Comparison of ENCODE assay signal across 8 mouse cellular contexts in genomic region chr14:121435794-121436193, GRCm38 (mm10). TPM values are rescaled to one million over a fixed set of nuclear protein-coding genes. Genes with fewer than 3 reads are reported as not detected.
DNase-seq lines count a peak whose midpoint lies in the region; ATAC-seq lines count a peak whose summit lies in the region.

No protein-coding gene starts in this region.

- H3K4me3 ChIP-seq in liver, embryonic 11.5 days (ENCODE audit: low read depth, low read length), result no peak overlapping the region
- no peak overlapping the region for H3K4me3 ChIP-seq in heart, embryonic 14.5 days (ENCODE audit: control insufficient read depth in 1 of 2, insufficient read depth in 1 of 2, low read depth in 1 of 2, low read length in 2 of 2)
- H3K4me3 ChIP-seq in forebrain, embryonic 16.5 days (replicated peaks; ENCODE audit: low read length), result no peak overlapping the region

- no peaks in the 10 kb centered on the region for H3K27me3 ChIP-seq in liver, embryonic 11.5 days (replicated peaks; ENCODE audit: control insufficient read depth, insufficient read depth, low read length)
- H3K27me3 ChIP-seq in heart, embryonic 14.5 days (ENCODE audit: control insufficient read depth, insufficient read depth, low read length), result no peaks in the 10 kb centered on the region
- H3K27me3 ChIP-seq in forebrain, embryonic 16.5 days (replicated peaks; ENCODE audit: control insufficient read depth, insufficient read depth, low read length), result no peaks in the 10 kb centered on the region

- H3K9ac ChIP-seq in liver, embryonic 11.5 days (ENCODE audit: low read depth, low read length), result no peak overlapping the region
- 0 out of 2 replicates have a peak overlapping the region, but pooled peaks have one; percentile 8 for H3K9ac ChIP-seq in heart, embryonic 14.5 days (ENCODE audit: low read length)
- H3K9ac ChIP-seq in forebrain, embryonic 16.5 days (replicated peaks; ENCODE audit: low read depth, low read length), result no peak overlapping the region

- ATAC-seq in liver, embryonic 11.5 days (replicated peaks; ENCODE audit: low FRiP score), result peak; percentile 56
- ATAC-seq in heart, embryonic 14.5 days (ENCODE audit: insufficient number of reproducible peaks, insufficient read depth, low FRiP score, low read depth), result peak; percentile 77
- ATAC-seq in megakaryocyte progenitor cell, adult 5-6 weeks (replicated peaks; ENCODE audit: poor library complexity), result peak; percentile 45
- ATAC-seq in forebrain, embryonic 16.5 days, result no peak

- no peaks in the 10 kb centered on the region for H3K9me3 ChIP-seq in liver, embryonic 11.5 days (ENCODE audit: control insufficient read depth, low read length)
- H3K9me3 ChIP-seq in heart, embryonic 14.5 days (ENCODE audit: control insufficient read depth, low read length), result no peaks in the 10 kb centered on the region
- no peaks in the 10 kb centered on the region for H3K9me3 ChIP-seq in forebrain, embryonic 16.5 days (ENCODE audit: control insufficient read depth, low read length)

- no peaks in the 10 kb centered on the region for H3K36me3 ChIP-seq in liver, embryonic 11.5 days (ENCODE audit: control insufficient read depth, insufficient read depth, low read length)
- H3K36me3 ChIP-seq in heart, embryonic 14.5 days (ENCODE audit: control insufficient read depth, insufficient read depth, low read length), result no peaks in the 10 kb centered on the region
- no peaks in the 10 kb centered on the region for H3K36me3 ChIP-seq in forebrain, embryonic 16.5 days (ENCODE audit: control insufficient read depth, insufficient read depth)

- H3K4me2 ChIP-seq in liver, embryonic 11.5 days, result no peak overlapping the region
- peak overlapping the region; percentile 29; the same call in 1 of the 2 replicates for H3K4me2 ChIP-seq in heart, embryonic 14.5 days (ENCODE audit: low read length)
- no peak overlapping the region for H3K4me2 ChIP-seq in forebrain, embryonic 16.5 days (ENCODE audit: low read length)

- DNase-seq in liver, embryonic 11.5 days (ENCODE audit: low spot score), result no peak
- no peak for DNase-seq in liver
- DNase-seq in adipocyte (ENCODE audit: low spot score), result peak; percentile 45
- no peak for DNase-seq in B cell, adult 2 months
- no peak for DNase-seq in spleen, postnatal 10 days (ENCODE audit: low spot score in 2 of 2)

- 31% methylated on average over 6 of the region's 6 CpGs for WGBS in liver, embryonic 11.5 days
- WGBS in heart, embryonic 14.5 days, result 3% methylated on average over 6 of the region's 6 CpGs
- WGBS in forebrain, embryonic 16.5 days, result 60% methylated on average over 6 of the region's 6 CpGs

- H3K27ac ChIP-seq in liver, embryonic 11.5 days (ENCODE audit: low read depth, low read length), result no peak overlapping the region
- H3K27ac ChIP-seq in heart, embryonic 14.5 days (replicated peaks in 1 of 2; ENCODE audit: control insufficient read depth in 1 of 2, insufficient read depth in 1 of 2, low read depth in 2 of 2, low read length in 2 of 2), result peak overlapping the region; percentile 92 to 96
- H3K27ac ChIP-seq in forebrain, embryonic 16.5 days (ENCODE audit: low read length), result no peak overlapping the region

- peaks cover 4% of the 10 kb centered on the region; the same call in 1 of the 2 replicates for H3K4me1 ChIP-seq in liver, embryonic 11.5 days (replicated peaks; ENCODE audit: control insufficient read depth, insufficient read depth, low read length)
- peaks cover 20 to 21% of the 10 kb centered on the region in 2 experiments for H3K4me1 ChIP-seq in heart, embryonic 14.5 days (ENCODE audit: control insufficient read depth in 2 of 2, insufficient read depth in 2 of 2, low read length in 2 of 2)
- no peaks in the 10 kb centered on the region for H3K4me1 ChIP-seq in forebrain, embryonic 16.5 days (replicated peaks; ENCODE audit: control insufficient read depth, insufficient read depth, low read length)

RNA-seq across cellular contexts. Expression of gene Stk24, which starts 56.0 kb away (rescaled TPM):
- polyA plus RNA-seq in liver, embryonic 11.5 days (2014; fragmentation: Nextera tagmentation; extraction: Ambion mirVana), result 51.3 and 58.2 TPM in 2 replicates
- polyA plus RNA-seq in heart, embryonic 14.5 days (2014; fragmentation: Nextera tagmentation; extraction: Ambion mirVana), result 45.2 and 48.9 TPM in 2 replicates
- total RNA-seq in megakaryocyte progenitor cell, adult 5-6 weeks (2015), result 97.1 and 100 TPM in 2 replicates
- 73.4 and 76.7 TPM in 2 replicates for total RNA-seq in megakaryocyte progenitor cell, adult 5-6 weeks (2017)
- 20.5 and 23.4 TPM in 2 replicates for polyA plus RNA-seq in forebrain, embryonic 16.5 days (2015; fragmentation: Nextera tagmentation; extraction: Ambion mirVana)

Comparison
In these comparisons a context has a peak if more than half of its experiments do, and no peak if none do; other contexts are left out.
1. H3K27ac ChIP-seq: peak in heart, embryonic 14.5 days (2 of 2); none in liver, embryonic 11.5 days (single experiment) and forebrain, embryonic 16.5 days (single experiment).